Mouse (Mus musculus): ENCODE data around the gene Fbxo8. TPM values are rescaled to one million over a fixed set of nuclear protein-coding genes. Genes with fewer than 3 reads are reported as not detected.
A peak's percentile ranks its signal among the peaks of the same experiment; 100 is the strongest.

Fbxo8 gene
- polyA plus RNA-seq, 1 experiment from 2014 or later, result 43.1 TPM

- no peak for TF ChIP-seq CTCF (IDR thresholded peaks at IDR 0.05; ENCODE audit: low read depth)
- no peaks in the 10 kb centered on the region for H3K4me1 ChIP-seq (replicated peaks; ENCODE audit: control insufficient read depth, insufficient read depth, low read length)
- H3K36me3 ChIP-seq (ENCODE audit: control insufficient read depth, insufficient read depth), result peaks cover 5% of the 10 kb centered on the region; the same call in 1 of the 2 replicates
- no peak overlapping the region for H3K27ac ChIP-seq (ENCODE audit: low read depth, low read length)
- H3K9me3 ChIP-seq (ENCODE audit: control insufficient read depth), result no peaks in the 10 kb centered on the region
- H3K4me3 ChIP-seq (ENCODE audit: low read depth, low read length), result no peak overlapping the region
- H3K4me2 ChIP-seq (replicated peaks; ENCODE audit: low read depth), result no peak overlapping the region
- no peak overlapping the region for H3K9ac ChIP-seq (ENCODE audit: low read depth, low read length)
- H3K27me3 ChIP-seq (replicated peaks; ENCODE audit: control insufficient read depth, insufficient read depth, low read length), result no peaks in the 10 kb centered on the region
- no peak for ATAC-seq
- WGBS, result 37% methylated on average over 2 of the region's 2 CpGs
Observed at GRCm38 (mm10) chr8:56589004-56589403, 38.1 kb downstream of the Fbxo8 start.

- 89% methylated on average over 1 of the region's 1 CpGs for WGBS
- Histone ChIP-seq H3K9me3 (ENCODE audit: control insufficient read depth) (no peaks in the 10 kb centered on the region), H3K36me3 (ENCODE audit: control insufficient read depth, insufficient read depth) (peaks cover 5% of the 10 kb centered on the region; the same call in 1 of the 2 replicates), H3K4me3 (ENCODE audit: low read depth, low read length) (no peak overlapping the region), H3K27me3 (replicated peaks; ENCODE audit: control insufficient read depth, insufficient read depth, low read length) (no peaks in the 10 kb centered on the region), H3K27ac (ENCODE audit: low read depth, low read length) (no peak overlapping the region), H3K4me2 (replicated peaks; ENCODE audit: low read depth) (no peak overlapping the region), H3K9ac (ENCODE audit: low read depth, low read length) (no peak overlapping the region), H3K4me1 (replicated peaks; ENCODE audit: control insufficient read depth, insufficient read depth, low read length) (no peaks in the 10 kb centered on the region)
- TF ChIP-seq CTCF (IDR thresholded peaks at IDR 0.05; ENCODE audit: low read depth), result no peak
- ATAC-seq, result no peak
Observed at GRCm38 (mm10) chr8:56591084-56591483, 40.2 kb downstream of the Fbxo8 start.

- 95% methylated on average over 5 of the region's 5 CpGs for WGBS
- no peak overlapping the region for H3K4me3 ChIP-seq (ENCODE audit: low read depth, low read length)
- no peak overlapping the region for H3K9ac ChIP-seq (ENCODE audit: low read depth, low read length)
- ATAC-seq, result no peak
- TF ChIP-seq CTCF (IDR thresholded peaks at IDR 0.05; ENCODE audit: low read depth), result no peak
- no peak overlapping the region for H3K27ac ChIP-seq (ENCODE audit: low read depth, low read length)
- H3K9me3 ChIP-seq (ENCODE audit: control insufficient read depth), result no peaks in the 10 kb centered on the region
- H3K4me2 ChIP-seq (replicated peaks; ENCODE audit: low read depth), result no peak overlapping the region
- H3K4me1 ChIP-seq (replicated peaks; ENCODE audit: control insufficient read depth, insufficient read depth, low read length), result no peaks in the 10 kb centered on the region
- no peaks in the 10 kb centered on the region for H3K27me3 ChIP-seq (replicated peaks; ENCODE audit: control insufficient read depth, insufficient read depth, low read length)
- H3K36me3 ChIP-seq (ENCODE audit: control insufficient read depth, insufficient read depth), result peaks cover 5% of the 10 kb centered on the region; the same call in 1 of the 2 replicates
Observed at GRCm38 (mm10) chr8:56591502-56591901, 40.6 kb downstream of the Fbxo8 start.

GRCm38 (mm10) chr8:56606481-56606880, 55.6 kb downstream of the Fbxo8 start:
- Histone ChIP-seq H3K4me2 (replicated peaks; ENCODE audit: low read depth) (no peak overlapping the region), H3K27me3 (replicated peaks; ENCODE audit: control insufficient read depth, insufficient read depth, low read length) (no peaks in the 10 kb centered on the region), H3K4me3 (ENCODE audit: low read depth, low read length) (no peak overlapping the region), H3K27ac (ENCODE audit: low read depth, low read length) (no peak overlapping the region), H3K36me3 (ENCODE audit: control insufficient read depth, insufficient read depth) (no peaks in the 10 kb centered on the region), H3K9me3 (ENCODE audit: control insufficient read depth) (no peaks in the 10 kb centered on the region), H3K4me1 (replicated peaks; ENCODE audit: control insufficient read depth, insufficient read depth, low read length) (no peaks in the 10 kb centered on the region), H3K9ac (ENCODE audit: low read depth, low read length) (no peak overlapping the region)
- TF ChIP-seq CTCF (IDR thresholded peaks at IDR 0.05; ENCODE audit: low read depth), result no peak
- ATAC-seq, result no peak
- 38% methylated on average over 3 of the region's 3 CpGs for WGBS

- Histone ChIP-seq H3K9me3 (ENCODE audit: control insufficient read depth) (no peaks in the 10 kb centered on the region), H3K27me3 (replicated peaks; ENCODE audit: control insufficient read depth, insufficient read depth, low read length) (0 out of 2 replicates have a peak, but pooled peaks cover 3% of the 10 kb centered on the region), H3K4me2 (replicated peaks; ENCODE audit: low read depth) (no peak overlapping the region), H3K9ac (ENCODE audit: low read depth, low read length) (no peak overlapping the region), H3K27ac (ENCODE audit: low read depth, low read length) (no peak overlapping the region), H3K36me3 (ENCODE audit: control insufficient read depth, insufficient read depth) (no peaks in the 10 kb centered on the region), H3K4me3 (ENCODE audit: low read depth, low read length) (no peak overlapping the region), H3K4me1 (replicated peaks; ENCODE audit: control insufficient read depth, insufficient read depth, low read length) (no peaks in the 10 kb centered on the region)
- ATAC-seq, result no peak
- no peak for TF ChIP-seq CTCF (IDR thresholded peaks at IDR 0.05; ENCODE audit: low read depth)
- WGBS, result 79% methylated on average over 6 of the region's 6 CpGs
Observed at GRCm38 (mm10) chr8:56611736-56612135, 60.8 kb downstream of the Fbxo8 start.

GRCm38 (mm10) chr8:56614235-56614634, 63.3 kb downstream of the Fbxo8 start:
- Histone ChIP-seq H3K27me3 (replicated peaks; ENCODE audit: control insufficient read depth, insufficient read depth, low read length) (0 out of 2 replicates have a peak, but pooled peaks cover 3% of the 10 kb centered on the region), H3K9me3 (ENCODE audit: control insufficient read depth) (no peaks in the 10 kb centered on the region), H3K36me3 (ENCODE audit: control insufficient read depth, insufficient read depth) (no peaks in the 10 kb centered on the region), H3K4me3 (ENCODE audit: low read depth, low read length) (no peak overlapping the region), H3K4me2 (replicated peaks; ENCODE audit: low read depth) (no peak overlapping the region), H3K4me1 (replicated peaks; ENCODE audit: control insufficient read depth, insufficient read depth, low read length) (no peaks in the 10 kb centered on the region), H3K27ac (ENCODE audit: low read depth, low read length) (no peak overlapping the region), H3K9ac (ENCODE audit: low read depth, low read length) (no peak overlapping the region)
- no peak for TF ChIP-seq CTCF (IDR thresholded peaks at IDR 0.05; ENCODE audit: low read depth)
- no peak for ATAC-seq
- 91% methylated on average over 1 of the region's 1 CpGs for WGBS

- 13% methylated on average over 5 of the region's 5 CpGs for WGBS
- Histone ChIP-seq H3K4me1 (replicated peaks; ENCODE audit: control insufficient read depth, insufficient read depth, low read length) (no peaks in the 10 kb centered on the region), H3K27me3 (replicated peaks; ENCODE audit: control insufficient read depth, insufficient read depth, low read length) (peaks cover 6% of the 10 kb centered on the region; the same call in 1 of the 2 replicates), H3K4me3 (ENCODE audit: low read depth, low read length) (no peak overlapping the region), H3K27ac (ENCODE audit: low read depth, low read length) (no peak overlapping the region), H3K9me3 (ENCODE audit: control insufficient read depth) (no peaks in the 10 kb centered on the region), H3K36me3 (ENCODE audit: control insufficient read depth, insufficient read depth) (no peaks in the 10 kb centered on the region), H3K9ac (ENCODE audit: low read depth, low read length) (no peak overlapping the region), H3K4me2 (replicated peaks; ENCODE audit: low read depth) (no peak overlapping the region)
- ATAC-seq, result no peak
- TF ChIP-seq CTCF (IDR thresholded peaks at IDR 0.05; ENCODE audit: low read depth), result peak; percentile 84
Observed at GRCm38 (mm10) chr8:56615005-56615404, 64.1 kb downstream of the Fbxo8 start.
